Mouse (Mus musculus) intestine, embryonic 16.5 days (tissue): Measurements from ENCODE around the gene Ephx3. TPM values are rescaled to one million over a fixed set of nuclear protein-coding genes. Genes with fewer than 3 reads are reported as not detected.

Experiments
- ATAC-seq: fragments of 200-750 bp; cut with Nextera tagmentation; 2 replicates; pipeline ENCODE4 v1.8.0; 2017; ENCODE audit warnings: moderate TSS enrichment, moderate library complexity
- H3K27ac ChIP-seq: fragments of 300-500 bp; sonication (generic); 2 replicates; pipeline ENCODE4 v1.5.1; 2014; ENCODE audit warnings: mild to moderate bottlenecking, low read length
- H3K27me3 ChIP-seq: fragments of 300-500 bp; sonication (generic); replicated peaks from 2 replicates; pipeline ENCODE4 v1.6.1; 2014; ENCODE audit warnings: low read length, control low read depth, mixed read lengths; ENCODE audit not compliant: control insufficient read depth, insufficient read depth
- H3K36me3 ChIP-seq: fragments of 300-500 bp; sonication (generic); 2 replicates; pipeline ENCODE4 v1.6.1; 2014; ENCODE audit warnings: low read length, control low read depth; ENCODE audit not compliant: control insufficient read depth, insufficient read depth
- H3K4me1 ChIP-seq: fragments of 300-500 bp; sonication (generic); 2 replicates; pipeline ENCODE4 v1.6.1; 2014; ENCODE audit warnings: low read length, control low read depth, mixed read lengths; ENCODE audit not compliant: control insufficient read depth, insufficient read depth
- H3K4me2 ChIP-seq: fragments of 300-500 bp; sonication (generic); 2 replicates; pipeline ENCODE4 v1.6.1; 2014; ENCODE audit warnings: low read depth, low read length, control low read depth
- H3K4me3 ChIP-seq: fragments of 300-500 bp; sonication (generic); 2 replicates; pipeline ENCODE4 v1.5.1; 2014; ENCODE audit warnings: mild to moderate bottlenecking, low read length
- H3K9ac ChIP-seq: fragments of 300-500 bp; sonication (generic); 2 replicates; pipeline ENCODE4 v1.6.1; 2014; ENCODE audit warnings: low read depth, low read length
- H3K9me3 ChIP-seq: fragments of 300-500 bp; sonication (generic); 2 replicates; pipeline ENCODE4 v1.6.1; 2016; ENCODE audit warnings: low read length, control low read depth; ENCODE audit not compliant: control insufficient read depth
- WGBS: fragments of 180-500 bp; shearing (Covaris S2); extraction: QIAGEN DNeasy Blood & Tissue Kit; methylation state at CpG from one replicate; pipeline ENCODE4 v1.1.7; 2014; 5-methylcytosine and 5-hydroxymethylcytosine counted together
- polyA plus RNA-seq: library from polyadenylated mRNA; unstranded; fragments of >200 nt; fragmentation: Nextera tagmentation; extraction: Ambion mirVana; gene quantifications from 2 replicates; pipeline ENCODE4 v1.2.1, GENCODE M21; 2015

Gene Ephx3
- polyA plus RNA-seq, 1 experiment from 2014 or later, result 0.16 TPM

DNA sequence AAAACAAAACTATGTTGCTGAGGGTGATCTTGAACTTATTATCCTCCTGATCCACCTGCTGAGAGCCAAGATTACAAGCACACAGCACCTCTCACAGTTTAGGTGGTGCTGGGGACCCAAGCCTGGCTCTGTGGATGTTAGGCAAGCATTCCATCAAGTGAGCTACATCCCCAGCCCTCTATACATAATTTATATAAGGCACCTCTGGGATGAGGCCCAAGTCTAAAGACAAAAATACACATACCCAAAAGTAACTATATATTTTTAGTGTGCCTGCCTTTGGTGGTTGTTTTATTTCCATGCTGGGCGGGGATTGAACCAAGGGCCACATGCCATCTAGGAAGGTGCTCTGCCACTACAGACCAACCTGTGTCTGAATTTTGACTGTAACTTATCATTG lies 47.1 kb downstream of the Ephx3 start:
- Histone ChIP-seq H3K9ac (no peak overlapping the region), H3K4me2 (no peak overlapping the region), H3K27ac (no peak overlapping the region), H3K4me1 (peaks cover 3% of the 10 kb centered on the region; the same call in 1 of the 2 replicates), H3K9me3 (no peaks in the 10 kb centered on the region), H3K4me3 (no peak overlapping the region), H3K36me3 (peaks cover 11% of the 10 kb centered on the region; the same call in 1 of the 2 replicates), H3K27me3 (no peaks in the 10 kb centered on the region)
- ATAC-seq, result no peak
- WGBS, result 97% methylated on average over 1 of the region's 1 CpGs

Other genes with a start within 250 kb of the Ephx3 start
- 41.2 and 49.5 TPM in 2 replicates for gene Rrp1b, start 153.4 kb downstream of the Ephx3 start, polyA plus RNA-seq
- 0.15 and 0.53 TPM in 2 replicates for gene Hsf2bp, start 153.2 kb downstream of the Ephx3 start, polyA plus RNA-seq
- 5.1 and 6.6 TPM in 2 replicates for gene Notch3, start 22.7 kb downstream of the Ephx3 start, polyA plus RNA-seq
- 35.1 and 56.8 TPM in 2 replicates for gene Brd4, start 95.2 kb upstream of the Ephx3 start, polyA plus RNA-seq
- 75.0 and 75.7 TPM in 2 replicates for gene Akap8, start 131.7 kb upstream of the Ephx3 start, polyA plus RNA-seq
- gene Akap8l, start 161.1 kb upstream of the Ephx3 start, polyA plus RNA-seq, result 66.3 and 73.0 TPM in 2 replicates
- 17.5 and 18.9 TPM in 2 replicates for gene Wiz, start 199.9 kb upstream of the Ephx3 start, polyA plus RNA-seq
- gene Rasal3, start 214.0 kb upstream of the Ephx3 start, polyA plus RNA-seq, result 1.4 and 2.0 TPM in 2 replicates
- 0.42 and 0.79 TPM in 2 replicates for gene Pglyrp2, start 234.6 kb upstream of the Ephx3 start, polyA plus RNA-seq